Mouse (Mus musculus) myocyte (in vitro differentiated cells): ENCODE measurements at regions not wholly inside any gene's neighbourhood (a gene's known extent, or its start where the extent isn't known, plus 50 kb on each side); places are given as distances from the start of the nearest gene placed in this dataset.
A peak's percentile ranks its signal among the peaks of the same experiment; 100 is the strongest.

Experiments
- H3K27me3 ChIP-seq: one replicate; pipeline ENCODE4 v1.6.1; 2011; ENCODE audit not compliant: control insufficient read depth, insufficient read depth, insufficient read length
- H3K36me3 ChIP-seq: one replicate; pipeline ENCODE4 v1.6.1; 2011; ENCODE audit not compliant: control insufficient read depth, insufficient read depth
- H3K4me2 ChIP-seq: one replicate; pipeline ENCODE4 v1.6.1; 2011; ENCODE audit warnings: low read depth, control low read depth
- H3K4me3 ChIP-seq: one replicate; pipeline ENCODE4 v1.5.1; 2011; ENCODE audit warnings: mild to moderate bottlenecking, control low read depth, moderate library complexity
- H3K79me2 ChIP-seq: one replicate; pipeline ENCODE4 v1.6.1; 2011; ENCODE audit not compliant: control insufficient read depth, insufficient read depth
- H3ac ChIP-seq: one replicate; pipeline ENCODE4 v1.6.1; 2011; ENCODE audit not compliant: control insufficient read depth, insufficient read length
- CEBPB ChIP-seq: IDR thresholded peaks from 2 replicates; pipeline ENCODE4 v1.6.1; 2011; ENCODE audit warnings: mild to moderate bottlenecking, moderate library complexity; ENCODE audit not compliant: poor library complexity, insufficient read depth, severe bottlenecking
- E2F4 ChIP-seq: IDR thresholded peaks from one replicate; pipeline ENCODE4 v1.6.1; 2011; ENCODE audit warnings: mild to moderate bottlenecking, control low read depth, moderate library complexity; ENCODE audit not compliant: insufficient read depth
- MAX ChIP-seq: IDR thresholded peaks from one replicate; pipeline ENCODE4 v1.6.1; 2011; ENCODE audit warnings: low read depth, mild to moderate bottlenecking, control low read depth
- MYOD1 ChIP-seq, 3 experiments: IDR thresholded peaks; one replicate each; pipeline ENCODE4 v1.6.1; 2011; ENCODE audit warnings: control low read depth in 2 of 3, low read depth in 2 of 3, mild to moderate bottlenecking in 2 of 3, moderate library complexity in 1 of 3; ENCODE audit not compliant: insufficient read length in 2 of 3, control insufficient read depth in 1 of 3
- MYOG ChIP-seq, 3 experiments: IDR thresholded peaks; one replicate each; pipeline ENCODE4 v1.6.1; 2011; ENCODE audit warnings: control low read depth in 2 of 3, low read depth in 2 of 3, mild to moderate bottlenecking in 2 of 3; ENCODE audit not compliant: insufficient read length in 2 of 3, control insufficient read depth in 1 of 3, insufficient read depth in 1 of 3
- POLR2A ChIP-seq: IDR thresholded peaks from one replicate; pipeline ENCODE4 v1.6.1; 2011; ENCODE audit warnings: low read depth, mild to moderate bottlenecking, control low read depth, moderate library complexity; ENCODE audit not compliant: insufficient read length
- POLR2AphosphoS2 ChIP-seq: IDR thresholded peaks from one replicate; pipeline ENCODE4 v1.6.1; 2011; ENCODE audit warnings: low read depth, control low read depth; ENCODE audit not compliant: insufficient read length
- REST ChIP-seq: IDR thresholded peaks from one replicate; pipeline ENCODE4 v1.6.1; 2011; ENCODE audit warnings: mild to moderate bottlenecking, control low read depth, moderate library complexity; ENCODE audit not compliant: insufficient read depth, insufficient read length
- SRF ChIP-seq: IDR thresholded peaks from one replicate; pipeline ENCODE4 v1.6.1; 2011; ENCODE audit warnings: low read depth; ENCODE audit not compliant: control insufficient read depth, insufficient read length
- TCF12 ChIP-seq: IDR thresholded peaks from one replicate; pipeline ENCODE4 v1.6.1; 2011; ENCODE audit warnings: mild to moderate bottlenecking, control low read depth; ENCODE audit not compliant: poor library complexity, insufficient read depth, severe bottlenecking
- TCF3 ChIP-seq: IDR thresholded peaks from one replicate; pipeline ENCODE4 v1.6.1; 2011; ENCODE audit warnings: low read depth, control low read depth; ENCODE audit not compliant: insufficient read length
- USF1 ChIP-seq: IDR thresholded peaks from one replicate; pipeline ENCODE4 v1.6.1; 2011; ENCODE audit warnings: low read depth, mild to moderate bottlenecking, control low read depth, moderate library complexity

- no peaks in the 10 kb centered on the region for H3K79me2 ChIP-seq
- H3K36me3 ChIP-seq: no peaks in the 10 kb centered on the region
- no peaks in the 10 kb centered on the region for H3K27me3 ChIP-seq
- no peak overlapping the region for H3K4me2 ChIP-seq
- no peak overlapping the region for H3ac ChIP-seq
- TF ChIP-seq REST (no peak), SRF (no peak), TCF12 (no peak), TCF3 (no peak), USF1 (no peak), MAX (no peak), POLR2A (no peak), MYOG (IDR thresholded peaks at IDR 0.05; ENCODE audit: control insufficient read depth in 1 of 3, insufficient read depth in 1 of 3, insufficient read length in 2 of 3, low read depth in 2 of 3) (no peak), MYOD1 (IDR thresholded peaks at IDR 0.05; ENCODE audit: control insufficient read depth in 1 of 3, insufficient read length in 2 of 3, low read depth in 2 of 3) (no peak), CEBPB (no peak), POLR2AphosphoS2 (no peak), E2F4 (no peak)
- H3K4me3 ChIP-seq: no peak overlapping the region
Observed at GRCm38 (mm10) chr10:98354486-98354885, 559.7 kb upstream of the Atp2b1 start.

GRCm38 (mm10) chr10:98364604-98365003 is 549.6 kb upstream of the Atp2b1 start:
- H3K36me3 ChIP-seq: no peaks in the 10 kb centered on the region
- no peak overlapping the region for H3ac ChIP-seq
- no peak overlapping the region for H3K4me3 ChIP-seq
- H3K27me3 ChIP-seq: no peaks in the 10 kb centered on the region
- no peaks in the 10 kb centered on the region for H3K79me2 ChIP-seq
- no peak for TF ChIP-seq E2F4
- TF ChIP-seq SRF: no peak
- TF ChIP-seq CEBPB: no peak
- H3K4me2 ChIP-seq: no peak overlapping the region

- TF ChIP-seq CEBPB: peak; percentile 78
- no peak for TF ChIP-seq TCF12
- Histone ChIP-seq H3K36me3 (no peaks in the 10 kb centered on the region), H3ac (no peak overlapping the region), H3K79me2 (no peaks in the 10 kb centered on the region), H3K27me3 (no peaks in the 10 kb centered on the region), H3K4me2 (no peak overlapping the region), H3K4me3 (no peak overlapping the region)
Observed at GRCm38 (mm10) chr10:98372561-98372960, 541.6 kb upstream of the Atp2b1 start.

GRCm38 (mm10) chr10:98373314-98373713 is 540.9 kb upstream of the Atp2b1 start:
- Histone ChIP-seq H3K79me2 (no peaks in the 10 kb centered on the region), H3ac (no peak overlapping the region), H3K36me3 (no peaks in the 10 kb centered on the region), H3K4me3 (no peak overlapping the region), H3K4me2 (no peak overlapping the region), H3K27me3 (no peaks in the 10 kb centered on the region)
- TF ChIP-seq USF1 (no peak), REST (no peak), POLR2AphosphoS2 (no peak), MYOD1 (IDR thresholded peaks at IDR 0.05; ENCODE audit: control insufficient read depth in 1 of 3, insufficient read length in 2 of 3, low read depth in 2 of 3) (no peak), TCF3 (no peak), CEBPB (0 out of 2 replicates have a peak, but pooled peaks have one; percentile 11), E2F4 (no peak)

GRCm38 (mm10) chr10:98374684-98375083 is 539.5 kb upstream of the Atp2b1 start:
- no peaks in the 10 kb centered on the region for H3K36me3 ChIP-seq
- no peak overlapping the region for H3ac ChIP-seq
- H3K4me2 ChIP-seq: no peak overlapping the region
- no peak overlapping the region for H3K4me3 ChIP-seq
- no peak for TF ChIP-seq E2F4
- TF ChIP-seq MYOD1 (IDR thresholded peaks at IDR 0.05; ENCODE audit: control insufficient read depth in 1 of 3, insufficient read length in 2 of 3, low read depth in 2 of 3): no peak
- peak; percentile 69 for TF ChIP-seq USF1
- TF ChIP-seq POLR2AphosphoS2: no peak
- TF ChIP-seq TCF3: no peak
- H3K79me2 ChIP-seq: no peaks in the 10 kb centered on the region
- no peaks in the 10 kb centered on the region for H3K27me3 ChIP-seq

GRCm38 (mm10) chr10:98388543-98388942 is 525.7 kb upstream of the Atp2b1 start:
- Histone ChIP-seq H3K4me3 (no peak overlapping the region), H3ac (no peak overlapping the region), H3K36me3 (no peaks in the 10 kb centered on the region), H3K27me3 (no peaks in the 10 kb centered on the region), H3K4me2 (no peak overlapping the region), H3K79me2 (no peaks in the 10 kb centered on the region)
- TF ChIP-seq MAX: no peak
- TF ChIP-seq E2F4: no peak
- TF ChIP-seq TCF12: no peak
